Mouse (Mus musculus): ENCODE measurements around the gene Fhl5.
A peak's percentile ranks its signal among the peaks of the same experiment; 100 is the strongest.
"Not testable (repeated sequence)": the region's sequence is repeated elsewhere in the genome, so short reads cannot be mapped to it uniquely, and the experiment has no call there.

The Fhl5 gene

DNA sequence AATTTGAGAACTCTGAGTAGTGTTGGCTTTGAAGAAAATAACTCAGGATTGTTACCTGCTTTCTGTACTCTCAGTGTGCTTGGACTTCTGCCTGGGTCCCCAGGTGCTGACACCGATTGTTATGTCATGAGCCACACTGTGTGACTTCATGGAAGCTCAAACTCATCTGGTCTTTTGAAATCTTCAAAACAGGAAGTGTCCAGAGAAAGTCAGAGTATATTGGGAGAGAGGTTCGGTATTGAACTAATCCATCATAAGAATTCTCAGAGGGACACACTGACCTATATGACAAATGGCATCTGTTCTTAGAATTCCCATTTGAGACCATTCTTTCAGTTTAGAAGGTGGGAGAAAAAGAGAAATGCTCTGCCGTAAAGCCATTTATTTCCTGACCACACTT lies at the start of gene Fhl5:
Gene Fhl5 (minus strand): TSS at position 101 of the 400 bp plus-strand sequence.
- no peak for DNase-seq

DNA sequence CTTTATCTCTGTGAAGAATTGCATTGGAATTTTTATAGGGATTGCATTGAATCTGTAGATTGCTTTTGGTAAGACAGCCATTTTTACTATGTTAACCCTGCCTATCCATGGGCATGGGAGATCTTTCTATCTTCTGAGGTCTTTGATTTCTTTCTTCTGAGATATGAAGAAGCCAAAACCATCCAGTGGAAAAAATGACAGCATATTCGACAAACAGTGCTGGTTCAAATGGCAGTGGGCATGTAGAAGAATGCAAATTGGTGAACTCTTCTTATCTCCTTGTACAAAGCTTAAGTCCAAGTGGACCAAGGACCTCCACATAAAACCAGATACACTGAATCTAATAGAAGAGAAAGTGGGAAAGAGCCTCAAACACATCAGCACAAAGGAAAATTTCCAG lies 42.3 kb upstream of the Fhl5 start:
- not testable (repeated sequence) for DNase-seq

DNA sequence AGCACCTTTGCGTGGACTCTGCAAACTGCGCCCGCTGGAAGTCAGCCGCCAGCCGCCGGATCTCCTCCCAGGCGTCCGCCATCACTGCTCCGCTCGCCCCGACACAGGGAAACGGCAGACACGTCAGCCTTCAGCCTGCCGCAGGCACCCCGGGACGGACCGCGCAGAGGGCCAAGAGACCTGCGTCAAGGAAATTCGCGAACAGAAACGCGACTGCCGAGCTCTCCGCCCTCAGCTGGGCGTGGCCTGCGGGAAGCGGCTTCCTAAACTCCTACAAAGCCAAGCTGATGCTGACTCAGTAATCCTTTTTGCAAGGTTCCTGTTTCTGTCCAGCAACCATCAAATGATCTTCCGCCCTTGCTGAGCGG lies 39.0 kb upstream of the Fhl5 start, which contains the start of gene Ufl1:
Gene Ufl1 (minus strand): TSS at position 151 of the 368 bp plus-strand sequence.
- DNase-seq = peak; percentile 97

DNA sequence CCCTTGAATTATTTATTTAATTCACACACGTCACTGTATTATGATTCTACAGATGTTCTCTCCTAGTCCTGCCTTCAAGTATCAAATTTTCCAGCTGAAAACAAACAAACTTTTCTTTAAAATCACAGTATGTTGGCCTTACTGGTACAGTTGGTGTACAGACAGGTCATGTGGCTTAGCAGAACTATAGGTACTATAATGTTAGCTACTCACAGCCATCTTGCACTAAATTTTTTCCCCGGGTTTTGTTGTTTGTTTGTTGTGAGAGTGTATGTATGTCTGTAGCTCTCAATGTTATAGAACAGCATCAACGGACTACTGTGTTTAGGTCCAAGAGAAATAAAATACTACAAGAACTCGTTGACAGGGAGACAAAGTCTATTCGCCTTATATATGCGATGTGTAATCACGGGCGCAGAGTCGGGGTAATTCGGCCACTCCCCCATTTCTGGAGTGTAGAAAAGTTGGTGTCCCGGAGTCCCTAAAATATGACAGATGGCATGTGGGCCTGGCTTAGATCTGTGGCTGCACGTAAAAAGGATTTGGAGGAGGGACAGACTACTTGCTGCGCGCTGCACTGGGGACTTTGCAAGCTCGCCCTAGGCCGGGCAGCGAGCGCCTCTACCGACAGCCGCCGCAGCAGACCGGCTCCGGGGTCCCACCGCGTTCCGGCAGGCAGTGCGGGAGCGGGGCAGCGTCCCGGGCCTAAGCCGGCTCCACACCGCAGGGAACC lies 38.4 kb upstream of the Fhl5 start:
- DNase-seq = no peak

DNA sequence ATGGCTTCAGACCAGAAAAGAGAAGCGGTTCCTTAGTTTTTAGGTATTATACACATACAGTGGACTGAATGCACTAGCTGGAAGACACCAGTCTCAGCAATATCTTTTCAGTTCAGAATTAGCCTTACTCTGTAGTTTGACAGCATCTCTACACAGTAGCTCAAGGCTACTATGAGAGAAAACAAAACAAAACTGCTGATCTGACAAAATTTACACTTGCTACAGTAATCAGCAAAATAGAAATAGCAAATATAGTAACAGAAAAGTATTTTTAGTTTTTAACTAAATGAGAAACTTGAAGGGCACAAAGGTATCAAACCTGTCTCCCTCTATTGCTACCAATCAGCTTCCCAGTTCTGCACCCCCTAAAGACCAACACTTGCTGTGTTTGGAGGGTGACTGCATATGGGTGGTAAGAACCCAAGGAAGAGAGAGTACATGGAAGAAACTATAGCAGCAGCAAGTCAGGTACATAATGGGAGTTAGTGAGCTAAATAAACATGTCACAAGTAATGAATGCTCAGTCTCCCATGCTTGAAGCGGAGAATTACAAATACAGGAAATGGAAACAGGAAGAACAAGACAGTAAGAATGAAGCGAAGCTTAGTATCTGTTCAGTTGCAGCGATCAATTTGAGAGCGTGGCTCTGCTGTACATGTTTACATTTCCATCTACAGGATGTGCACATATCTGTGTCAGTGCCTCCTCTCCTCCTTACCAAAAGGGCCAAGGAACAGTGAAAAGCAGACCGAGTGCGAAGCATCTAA lies 30.4 kb upstream of the Fhl5 start:
- no peak for DNase-seq

DNA sequence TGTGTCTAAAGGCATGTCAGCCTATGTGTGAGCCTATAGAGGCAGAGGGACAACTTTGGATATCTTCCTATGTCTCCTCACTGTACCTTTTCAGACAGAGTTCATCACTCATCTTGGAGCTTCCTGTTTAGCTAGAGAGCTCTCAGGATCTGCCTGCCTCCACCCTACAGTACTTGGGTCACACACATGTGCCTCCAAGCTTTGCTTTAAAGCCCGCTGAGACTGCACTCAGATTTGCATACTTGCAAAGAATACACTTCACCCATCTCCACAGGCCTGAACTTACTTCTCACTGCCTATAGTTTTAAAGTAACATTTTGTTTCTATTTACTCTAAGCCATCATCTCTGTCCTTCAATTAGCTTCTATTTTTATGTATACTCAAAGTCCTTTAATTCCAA lies 29.2 kb upstream of the Fhl5 start:
- DNase-seq = no peak

DNA sequence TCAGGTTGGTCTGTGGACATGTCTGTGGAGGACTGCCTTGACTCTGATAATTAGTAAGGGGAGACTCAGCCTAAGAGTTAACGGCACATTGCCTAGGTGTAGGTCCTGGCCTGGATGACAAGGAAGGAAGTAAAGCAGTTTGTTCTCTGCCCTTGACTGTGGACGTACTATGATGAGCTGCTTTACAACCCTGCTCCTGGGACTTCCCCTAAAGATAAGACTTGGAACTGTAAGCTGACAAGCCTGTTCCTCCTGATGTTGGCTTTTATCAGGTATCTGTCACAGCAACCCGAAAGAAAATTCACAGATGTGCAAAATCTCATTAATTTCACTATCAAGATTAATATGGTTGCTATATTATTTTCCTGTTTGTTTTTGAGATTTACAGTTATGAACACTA lies 24.5 kb upstream of the Fhl5 start:
- no peak for DNase-seq

DNA sequence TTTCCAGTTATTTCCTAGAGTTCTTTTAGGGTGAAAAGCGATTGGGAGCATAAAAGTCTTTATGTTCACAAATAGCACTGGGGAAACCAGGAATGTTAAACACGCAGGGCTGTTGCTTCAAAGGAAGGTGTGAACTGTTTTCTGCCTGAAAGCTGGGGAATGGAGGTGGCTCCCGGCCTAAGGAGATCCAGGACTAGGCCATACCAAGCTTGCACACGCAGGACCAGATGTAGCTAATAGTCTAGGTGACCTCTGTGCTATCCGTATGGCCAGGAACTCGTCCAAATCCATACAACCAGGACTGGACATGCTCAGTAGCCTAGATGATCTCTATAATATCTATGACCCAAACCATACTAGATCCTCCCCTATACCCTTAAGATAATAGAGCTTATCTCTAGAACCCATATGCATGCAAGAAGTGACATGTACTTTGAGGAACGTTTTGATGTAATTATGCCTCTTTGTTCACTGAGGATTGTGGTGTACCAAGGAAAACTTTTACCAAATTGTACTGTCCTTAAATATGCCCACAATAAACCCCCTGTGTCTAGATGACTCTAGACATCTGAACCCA lies 15.2 kb upstream of the Fhl5 start:
- DNase-seq = no peak

DNA sequence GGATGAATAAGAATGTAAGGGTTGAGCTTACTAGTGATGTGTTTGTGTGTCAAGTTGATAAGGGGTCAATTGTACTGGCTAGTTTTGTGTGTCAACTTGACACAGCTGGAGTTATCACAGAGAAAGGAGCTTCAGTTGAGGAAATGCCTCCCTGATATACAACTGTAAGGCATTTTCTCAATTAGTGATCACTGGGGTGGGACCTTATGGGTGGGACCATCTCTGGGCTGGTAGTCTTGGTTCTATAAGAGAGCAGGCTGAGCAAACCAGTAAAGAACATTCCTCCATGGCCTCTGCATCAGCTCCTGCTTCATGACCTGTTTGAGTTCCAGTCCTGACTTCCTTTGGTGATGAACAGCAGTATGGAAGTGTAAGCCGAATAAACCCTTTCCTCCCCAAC lies 7.0 kb downstream of the Fhl5 start:
- not testable (repeated sequence) for DNase-seq

DNA sequence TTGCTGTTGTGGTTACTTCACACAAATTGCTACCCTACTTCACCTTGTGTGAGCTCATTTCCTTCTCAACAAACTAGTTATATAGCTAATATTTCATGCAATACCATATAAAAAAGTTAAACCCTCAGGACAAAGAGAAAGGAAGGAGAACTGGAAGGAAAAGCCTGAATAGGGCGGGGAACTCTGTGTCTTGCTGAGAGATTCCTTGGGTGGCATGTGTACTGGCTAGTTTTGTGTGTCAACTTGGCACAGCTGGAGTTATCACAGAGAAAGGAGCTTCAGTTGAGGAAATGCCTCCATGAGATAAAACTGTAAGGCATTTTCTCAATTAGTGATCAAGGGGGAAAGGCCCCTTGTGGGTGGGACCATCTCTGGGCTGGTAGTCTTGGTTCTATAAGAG lies 8.9 kb downstream of the Fhl5 start:
- not testable (repeated sequence) for DNase-seq

DNA sequence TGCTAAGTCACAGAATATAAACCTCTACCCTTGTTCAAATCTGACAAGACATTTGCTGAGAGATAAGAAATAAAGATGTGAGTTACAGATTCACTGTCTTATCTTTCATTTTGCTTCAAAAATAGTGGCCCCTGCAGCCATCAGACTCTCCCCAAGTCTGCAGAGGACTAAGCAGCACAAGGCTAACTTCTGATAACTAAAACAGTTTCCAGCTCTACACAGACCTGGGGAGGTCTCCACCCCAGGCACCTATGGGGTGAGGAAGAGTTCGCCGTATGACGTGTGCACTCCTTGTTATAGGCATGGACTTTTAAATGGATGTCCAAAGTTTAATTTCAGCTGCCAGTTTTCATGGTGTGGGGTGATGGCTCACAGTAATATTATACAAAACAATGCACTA lies 10.1 kb downstream of the Fhl5 start:
- no peak for DNase-seq

DNA sequence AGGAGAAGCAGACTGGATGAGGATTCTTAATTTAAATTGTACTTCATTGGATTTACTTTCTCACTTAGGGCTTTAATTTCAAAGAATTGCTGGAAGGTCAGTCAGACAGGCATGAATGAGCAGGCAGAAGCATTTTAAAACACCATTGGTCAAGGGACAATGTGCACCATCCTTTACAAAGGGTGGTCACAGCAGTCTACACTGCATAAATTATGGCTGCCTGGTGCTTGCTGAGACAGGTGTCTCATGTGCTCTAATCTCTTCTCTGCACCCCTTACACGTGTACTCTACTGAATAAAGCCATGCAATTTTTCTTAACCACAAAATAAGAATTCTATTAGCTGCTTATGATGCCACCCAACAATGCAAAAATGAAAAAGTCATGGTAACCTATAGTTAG lies 15.1 kb downstream of the Fhl5 start:
- no peak for DNase-seq

DNA sequence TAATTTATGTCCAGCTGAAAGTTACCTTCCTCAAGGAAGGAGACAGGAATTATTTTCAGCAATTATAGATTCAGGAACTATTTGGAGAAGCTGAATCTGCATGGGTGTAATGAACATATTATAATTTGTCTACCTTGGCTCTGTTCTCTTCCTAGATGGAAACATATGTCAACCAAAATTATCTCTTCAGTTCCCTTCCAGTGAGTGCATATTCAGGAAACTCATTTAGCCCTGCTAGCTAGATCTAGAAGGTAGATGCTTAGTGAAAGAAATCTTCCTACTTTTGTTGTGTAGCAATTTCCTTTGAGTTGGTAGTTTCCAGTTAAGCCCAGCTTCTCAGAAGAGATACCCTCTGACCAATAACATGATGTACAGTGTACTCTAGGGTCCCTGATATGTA lies 20.7 kb downstream of the Fhl5 start:
- no peak for DNase-seq

DNA sequence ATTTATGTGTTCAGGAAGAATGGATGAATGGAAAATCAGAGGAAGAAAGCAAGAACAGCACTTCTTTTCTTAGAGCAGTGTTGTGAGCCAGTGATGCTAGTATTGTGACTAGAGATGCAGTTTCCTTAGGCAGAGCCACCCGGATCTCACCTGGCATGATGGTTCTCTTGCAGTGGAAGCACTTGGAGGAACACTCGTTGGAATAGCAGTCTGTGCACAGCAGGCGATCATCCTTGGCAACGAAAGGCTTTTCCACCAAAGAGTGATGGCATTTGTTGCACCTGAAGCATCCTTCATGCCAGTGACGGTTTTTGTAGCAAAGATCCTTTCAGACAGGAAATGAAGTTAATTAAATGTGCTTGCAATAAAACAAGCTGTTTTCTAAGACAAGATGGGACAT lies 29.2 kb downstream of the Fhl5 start:
- DNase-seq = no peak

DNA sequence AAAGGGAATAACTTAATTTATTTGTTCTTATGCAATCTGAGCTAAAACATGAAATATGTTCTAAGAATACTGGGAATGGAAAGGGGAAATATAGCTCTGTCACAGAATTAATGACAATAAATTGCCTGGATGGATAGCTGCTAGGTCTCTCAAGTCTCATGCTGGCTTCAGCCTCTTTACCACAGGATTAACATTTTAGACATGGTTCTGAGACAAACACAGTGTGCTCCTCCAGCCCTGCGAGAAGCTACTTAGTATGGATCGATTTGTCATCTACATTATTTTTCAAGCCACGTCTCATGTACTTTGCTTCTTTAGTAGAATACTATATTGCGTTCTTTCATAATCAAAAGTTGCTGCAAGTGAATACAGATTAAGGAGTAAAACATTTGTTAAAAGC lies 36.5 kb downstream of the Fhl5 start:
- DNase-seq = no peak

DNA sequence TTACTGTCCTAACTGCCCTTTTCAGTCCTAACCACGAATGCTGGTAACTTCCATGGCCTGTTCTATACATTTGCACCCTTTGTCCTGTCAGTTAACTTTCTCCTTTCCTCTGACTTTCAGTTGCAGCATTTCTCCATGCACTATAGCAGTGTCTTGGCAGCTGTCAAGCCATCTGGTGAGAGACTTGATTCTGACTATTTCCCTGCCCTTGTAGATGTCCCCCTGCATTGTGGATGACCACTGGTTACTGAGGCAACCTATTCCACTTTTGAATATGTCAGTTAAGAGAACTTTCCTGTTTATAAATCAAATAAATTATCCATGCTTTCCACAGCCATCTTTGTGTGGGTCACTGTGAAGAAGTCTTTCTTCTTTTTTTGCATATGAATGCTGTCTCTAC lies 45.4 kb downstream of the Fhl5 start:
- no peak for DNase-seq

DNA sequence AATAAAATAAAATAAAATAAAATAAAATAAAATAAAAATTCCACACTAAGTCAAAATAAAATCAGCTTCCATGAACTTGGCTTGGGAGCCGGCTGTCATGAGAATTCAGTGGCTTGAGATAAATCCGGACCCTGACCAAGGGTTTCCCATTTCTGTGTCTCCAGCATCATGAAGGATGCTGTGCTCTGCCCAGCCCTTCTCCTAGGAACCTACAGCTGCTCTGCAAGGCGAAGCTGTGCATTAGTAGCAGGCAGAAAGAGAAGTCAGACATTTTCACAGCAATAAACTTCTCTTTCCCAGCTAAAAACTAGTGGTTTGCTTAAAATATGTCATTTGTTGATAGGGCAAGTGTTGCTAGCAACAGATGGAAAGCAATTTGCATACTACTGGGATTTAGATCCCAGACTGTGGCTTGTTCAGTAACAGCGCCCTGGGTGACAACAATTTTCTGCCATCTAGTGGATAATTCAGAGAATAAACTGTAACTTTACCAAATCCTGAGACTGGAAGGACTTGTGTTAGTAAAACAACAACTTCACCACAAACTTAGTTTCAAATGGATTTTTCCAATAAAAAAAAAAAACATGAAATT lies 63.0 kb downstream of the Fhl5 start:
- peak; percentile 20 for DNase-seq
